Mouse (Mus musculus) cerebellum, postnatal 36 days (tissue): ENCODE results near the gene Cytl1.

Experiments
- DNase-seq, 2 experiments: peaks; one replicate each; pipeline ENCODE4 v3.0.0; 2021 to 2022; ENCODE audit warnings: mixed read lengths in 2 of 2

Gene Cytl1

GRCm38 (mm10) chr5:37770870-37771269 lies 35.6 kb downstream of the Cytl1 start:
- no peak for DNase-seq

- DNase-seq, result no peak
Measured at GRCm38 (mm10) chr5:37774011-37774410, 38.7 kb downstream of the Cytl1 start.

GRCm38 (mm10) chr5:37775681-37776080 lies 40.4 kb downstream of the Cytl1 start:
- no peak for DNase-seq

GRCm38 (mm10) chr5:37783306-37783705 lies 48.0 kb downstream of the Cytl1 start:
- DNase-seq, result no peak

- no peak for DNase-seq
Measured at GRCm38 (mm10) chr5:37784847-37785391, 49.6 kb downstream of the Cytl1 start.
